Mouse (Mus musculus): ENCODE measurements around the gene Slc1a5. TPM values are rescaled to one million over a fixed set of nuclear protein-coding genes. Genes with fewer than 3 reads are reported as not detected.

The Slc1a5 gene
- polyA plus RNA-seq, 1 experiment: 113 TPM

- Histone ChIP-seq H3K4me3 (peak overlapping the region; percentile 97), H3ac (ENCODE audit: control insufficient read depth, insufficient read length) (peak overlapping the region; percentile 61), H3K36me3 (ENCODE audit: control insufficient read depth, insufficient read depth) (peaks cover 4% of the 10 kb centered on the region), H3K27me3 (ENCODE audit: control insufficient read depth, insufficient read depth, insufficient read length) (no peaks in the 10 kb centered on the region), H3K79me2 (ENCODE audit: control insufficient read depth, insufficient read depth) (peaks cover 50% of the 10 kb centered on the region), H3K4me2 (ENCODE audit: low read depth) (peak overlapping the region; percentile 75)
- TF ChIP-seq POLR2AphosphoS2 (IDR thresholded peaks at IDR 0.05; ENCODE audit: insufficient read length, low read depth): no peak
- TF ChIP-seq SRF (IDR thresholded peaks at IDR 0.05; ENCODE audit: control insufficient read depth, insufficient read length, low read depth): no peak
- TF ChIP-seq TCF3 (IDR thresholded peaks at IDR 0.05; ENCODE audit: insufficient read length, low read depth): no peak
- TF ChIP-seq REST (IDR thresholded peaks at IDR 0.05; ENCODE audit: insufficient read depth, insufficient read length): no peak
- no peak for TF ChIP-seq MAX (IDR thresholded peaks at IDR 0.05; ENCODE audit: low read depth)
- no peak for TF ChIP-seq E2F4 (IDR thresholded peaks at IDR 0.05; ENCODE audit: insufficient read depth)
These were observed 345 bp downstream of the Slc1a5 start for GRCm38 (mm10) chr7:16781555-16781815.

GRCm38 (mm10) chr7:16781816-16782554 lies 845 bp downstream of the Slc1a5 start:
- Histone ChIP-seq H3K4me3 (peak overlapping the region; percentile 97), H3K79me2 (ENCODE audit: control insufficient read depth, insufficient read depth) (peaks cover 54% of the 10 kb centered on the region), H3ac (ENCODE audit: control insufficient read depth, insufficient read length) (peak overlapping the region; percentile 61), H3K36me3 (ENCODE audit: control insufficient read depth, insufficient read depth) (peaks cover 9% of the 10 kb centered on the region), H3K4me2 (ENCODE audit: low read depth) (peak overlapping the region; percentile 75), H3K27me3 (ENCODE audit: control insufficient read depth, insufficient read depth, insufficient read length) (no peaks in the 10 kb centered on the region)
- TF ChIP-seq POLR2AphosphoS2 (IDR thresholded peaks at IDR 0.05; ENCODE audit: insufficient read length, low read depth) (no peak), TCF3 (IDR thresholded peaks at IDR 0.05; ENCODE audit: insufficient read length, low read depth) (no peak), MYOD1 (IDR thresholded peaks at IDR 0.05; ENCODE audit: control insufficient read depth in 1 of 3, insufficient read length in 2 of 3, low read depth in 2 of 3) (peak in 1 of 3 experiments; percentile 28), POLR2A (IDR thresholded peaks at IDR 0.05; ENCODE audit: insufficient read length, low read depth) (peak; percentile 62)

GRCm38 (mm10) chr7:16782555-16783125 lies 1.5 kb downstream of the Slc1a5 start:
- Histone ChIP-seq H3K79me2 (ENCODE audit: control insufficient read depth, insufficient read depth) (peaks cover 54% of the 10 kb centered on the region), H3K27me3 (ENCODE audit: control insufficient read depth, insufficient read depth, insufficient read length) (no peaks in the 10 kb centered on the region), H3ac (ENCODE audit: control insufficient read depth, insufficient read length) (peak overlapping the region; percentile 61), H3K4me2 (ENCODE audit: low read depth) (peak overlapping the region; percentile 75), H3K36me3 (ENCODE audit: control insufficient read depth, insufficient read depth) (peaks cover 9% of the 10 kb centered on the region), H3K4me3 (peak overlapping the region; percentile 97)
- TF ChIP-seq TCF12 (IDR thresholded peaks at IDR 0.05; ENCODE audit: insufficient read depth, poor library complexity, severe bottlenecking) (no peak), CEBPB (IDR thresholded peaks at IDR 0.05; ENCODE audit: insufficient read depth, poor library complexity, severe bottlenecking) (no peak), SRF (IDR thresholded peaks at IDR 0.05; ENCODE audit: control insufficient read depth, insufficient read length, low read depth) (no peak), POLR2A (IDR thresholded peaks at IDR 0.05; ENCODE audit: insufficient read length, low read depth) (no peak), MYOG (IDR thresholded peaks at IDR 0.05; ENCODE audit: control insufficient read depth in 1 of 3, insufficient read depth in 1 of 3, insufficient read length in 2 of 3, low read depth in 2 of 3) (no peak), USF1 (IDR thresholded peaks at IDR 0.05; ENCODE audit: low read depth) (no peak), E2F4 (IDR thresholded peaks at IDR 0.05; ENCODE audit: insufficient read depth) (no peak), MAX (IDR thresholded peaks at IDR 0.05; ENCODE audit: low read depth) (no peak), POLR2AphosphoS2 (IDR thresholded peaks at IDR 0.05; ENCODE audit: insufficient read length, low read depth) (no peak), REST (IDR thresholded peaks at IDR 0.05; ENCODE audit: insufficient read depth, insufficient read length) (no peak), TCF3 (IDR thresholded peaks at IDR 0.05; ENCODE audit: insufficient read length, low read depth) (no peak), MYOD1 (IDR thresholded peaks at IDR 0.05; ENCODE audit: control insufficient read depth in 1 of 3, insufficient read length in 2 of 3, low read depth in 2 of 3) (no peak)

GRCm38 (mm10) chr7:16783224-16783688 lies 2.1 kb downstream of the Slc1a5 start:
- peaks cover 13% of the 10 kb centered on the region for H3K36me3 ChIP-seq (ENCODE audit: control insufficient read depth, insufficient read depth)
- H3K79me2 ChIP-seq (ENCODE audit: control insufficient read depth, insufficient read depth): peaks cover 54% of the 10 kb centered on the region
- peak overlapping the region; percentile 61 for H3ac ChIP-seq (ENCODE audit: control insufficient read depth, insufficient read length)
- H3K27me3 ChIP-seq (ENCODE audit: control insufficient read depth, insufficient read depth, insufficient read length): no peaks in the 10 kb centered on the region
- TF ChIP-seq REST (IDR thresholded peaks at IDR 0.05; ENCODE audit: insufficient read depth, insufficient read length): no peak
- TF ChIP-seq POLR2A (IDR thresholded peaks at IDR 0.05; ENCODE audit: insufficient read length, low read depth): peak; percentile 10
- TF ChIP-seq POLR2AphosphoS2 (IDR thresholded peaks at IDR 0.05; ENCODE audit: insufficient read length, low read depth): peak; percentile 18
- peak; percentile 46 for TF ChIP-seq USF1 (IDR thresholded peaks at IDR 0.05; ENCODE audit: low read depth)
- no peak for TF ChIP-seq TCF3 (IDR thresholded peaks at IDR 0.05; ENCODE audit: insufficient read length, low read depth)
- TF ChIP-seq E2F4 (IDR thresholded peaks at IDR 0.05; ENCODE audit: insufficient read depth): no peak
- TF ChIP-seq MYOG (IDR thresholded peaks at IDR 0.05; ENCODE audit: control insufficient read depth in 1 of 3, insufficient read depth in 1 of 3, insufficient read length in 2 of 3, low read depth in 2 of 3): no peak
- TF ChIP-seq SRF (IDR thresholded peaks at IDR 0.05; ENCODE audit: control insufficient read depth, insufficient read length, low read depth): no peak
- no peak for TF ChIP-seq CEBPB (IDR thresholded peaks at IDR 0.05; ENCODE audit: insufficient read depth, poor library complexity, severe bottlenecking)
- no peak for TF ChIP-seq MAX (IDR thresholded peaks at IDR 0.05; ENCODE audit: low read depth)
- no peak for TF ChIP-seq TCF12 (IDR thresholded peaks at IDR 0.05; ENCODE audit: insufficient read depth, poor library complexity, severe bottlenecking)
- peak overlapping the region; percentile 75 for H3K4me2 ChIP-seq (ENCODE audit: low read depth)
- H3K4me3 ChIP-seq: peak overlapping the region; percentile 97

Data from myocyte (in vitro differentiated cells).